Mouse (Mus musculus) kidney, embryonic 16.5 days (tissue): ENCODE measurements around the gene Nfkb1. TPM values are rescaled to one million over a fixed set of nuclear protein-coding genes. Genes with fewer than 3 reads are reported as not detected.
A peak's percentile ranks its signal among the peaks of the same experiment; 100 is the strongest.

Experiments
- ATAC-seq: fragments of 200-750 bp; cut with Nextera tagmentation; 2 replicates; pipeline ENCODE4 v1.8.0; 2017; ENCODE audit warnings: moderate TSS enrichment; ENCODE audit not compliant: low FRiP score, low TSS enrichment
- H3K27ac ChIP-seq: fragments of 300-500 bp; sonication (generic); 2 replicates; pipeline ENCODE4 v1.5.1; 2014; ENCODE audit warnings: low read length
- H3K27me3 ChIP-seq: fragments of 300-500 bp; sonication (generic); 2 replicates; pipeline ENCODE4 v1.6.1; 2014; ENCODE audit warnings: low read length, control low read depth, mixed read lengths; ENCODE audit not compliant: insufficient read depth
- H3K36me3 ChIP-seq: fragments of 300-500 bp; sonication (generic); 2 replicates; pipeline ENCODE4 v1.6.1; 2014; ENCODE audit warnings: low read length, control low read depth, mixed read lengths; ENCODE audit not compliant: insufficient read depth
- H3K4me1 ChIP-seq: fragments of 300-500 bp; sonication (generic); 2 replicates; pipeline ENCODE4 v1.6.1; 2014; ENCODE audit warnings: low read length, control low read depth, mixed read lengths; ENCODE audit not compliant: insufficient read depth
- H3K4me2 ChIP-seq: fragments of 300-500 bp; sonication (generic); replicated peaks from 2 replicates; pipeline ENCODE4 v1.6.1; 2014; ENCODE audit warnings: low read depth, low read length
- H3K4me3 ChIP-seq: fragments of 300-500 bp; sonication (generic); 2 replicates; pipeline ENCODE4 v1.5.1; 2014; ENCODE audit warnings: mild to moderate bottlenecking, low read length
- H3K9ac ChIP-seq: fragments of 300-500 bp; sonication (generic); replicated peaks from 2 replicates; pipeline ENCODE4 v1.6.1; 2014; ENCODE audit warnings: low read length
- H3K9me3 ChIP-seq: fragments of 300-500 bp; sonication (generic); 2 replicates; pipeline ENCODE4 v1.6.1; 2016; ENCODE audit warnings: low read length, control low read depth
- WGBS: fragments of 180-500 bp; shearing (Covaris S2); extraction: QIAGEN DNeasy Blood & Tissue Kit; methylation state at CpG from one replicate; pipeline ENCODE4 v1.1.7; 2014; 5-methylcytosine and 5-hydroxymethylcytosine counted together
- polyA plus RNA-seq: library from polyadenylated mRNA; unstranded; fragments of >200 nt; fragmentation: Nextera tagmentation; extraction: Ambion mirVana; gene quantifications from 2 replicates; pipeline ENCODE4 v1.2.1, GENCODE M21; 2015

Nfkb1 gene
- polyA plus RNA-seq, 1 experiment from 2014 or later: 20.4 TPM

DNA sequence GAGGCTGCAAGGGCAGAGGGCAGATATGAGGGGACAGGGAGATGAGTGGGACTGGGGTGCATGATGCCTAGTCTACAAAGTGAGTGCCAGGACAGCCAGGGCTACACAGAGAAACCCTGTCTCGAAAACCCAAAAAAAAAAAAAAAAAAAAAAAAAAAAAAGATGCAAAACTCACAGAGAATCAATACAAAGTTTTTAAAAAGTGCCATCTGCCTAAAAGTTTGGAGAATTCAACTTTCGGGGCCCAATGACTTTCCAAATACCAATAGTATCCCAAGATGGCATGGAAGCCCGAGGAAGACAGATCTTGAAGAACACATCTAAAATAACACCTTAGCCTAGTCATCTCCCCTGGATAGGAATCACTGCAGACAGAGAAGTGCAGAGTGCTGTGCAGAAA is 93.0 kb downstream of the Nfkb1 start:
- no peak overlapping the region for H3K9ac ChIP-seq
- H3K4me1 ChIP-seq: no peaks in the 10 kb centered on the region
- no peak overlapping the region for H3K4me2 ChIP-seq
- no peaks in the 10 kb centered on the region for H3K27me3 ChIP-seq
- H3K9me3 ChIP-seq: no peaks in the 10 kb centered on the region
- no peak overlapping the region for H3K4me3 ChIP-seq
- H3K27ac ChIP-seq: no peak overlapping the region
- no peak for ATAC-seq
- WGBS: 89% methylated on average over 3 of the region's 3 CpGs
- H3K36me3 ChIP-seq: peaks cover 30% of the 10 kb centered on the region

DNA sequence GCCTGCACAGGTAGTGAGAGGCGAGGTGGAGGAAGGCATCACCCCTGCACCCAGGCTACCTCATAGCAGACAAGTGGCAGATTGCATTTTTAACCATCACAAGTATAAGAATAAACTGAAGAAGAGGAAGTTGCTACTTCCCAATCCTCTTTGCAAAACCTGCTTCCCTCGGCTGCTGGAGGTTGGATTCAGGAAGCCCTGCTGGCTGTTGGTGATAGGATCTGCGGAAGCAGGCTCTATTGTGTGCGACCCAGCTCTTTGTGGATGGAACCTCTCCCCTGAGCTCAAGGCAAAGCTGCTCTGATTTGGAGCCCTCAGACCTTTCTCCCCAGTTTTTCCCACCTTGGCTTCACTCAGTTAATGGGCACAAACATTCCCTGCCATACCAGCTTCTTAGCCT is 94.3 kb downstream of the Nfkb1 start:
- no peaks in the 10 kb centered on the region for H3K27me3 ChIP-seq
- no peaks in the 10 kb centered on the region for H3K4me1 ChIP-seq
- 0 out of 2 replicates have a peak, but pooled peaks have one; percentile 52 for ATAC-seq
- H3K4me3 ChIP-seq: no peak overlapping the region
- H3K4me2 ChIP-seq: no peak overlapping the region
- no peaks in the 10 kb centered on the region for H3K9me3 ChIP-seq
- peak overlapping the region; percentile 69 for H3K27ac ChIP-seq
- peaks cover 32% of the 10 kb centered on the region for H3K36me3 ChIP-seq
- WGBS: 72% methylated on average over 4 of the region's 4 CpGs
- no peak overlapping the region for H3K9ac ChIP-seq

DNA sequence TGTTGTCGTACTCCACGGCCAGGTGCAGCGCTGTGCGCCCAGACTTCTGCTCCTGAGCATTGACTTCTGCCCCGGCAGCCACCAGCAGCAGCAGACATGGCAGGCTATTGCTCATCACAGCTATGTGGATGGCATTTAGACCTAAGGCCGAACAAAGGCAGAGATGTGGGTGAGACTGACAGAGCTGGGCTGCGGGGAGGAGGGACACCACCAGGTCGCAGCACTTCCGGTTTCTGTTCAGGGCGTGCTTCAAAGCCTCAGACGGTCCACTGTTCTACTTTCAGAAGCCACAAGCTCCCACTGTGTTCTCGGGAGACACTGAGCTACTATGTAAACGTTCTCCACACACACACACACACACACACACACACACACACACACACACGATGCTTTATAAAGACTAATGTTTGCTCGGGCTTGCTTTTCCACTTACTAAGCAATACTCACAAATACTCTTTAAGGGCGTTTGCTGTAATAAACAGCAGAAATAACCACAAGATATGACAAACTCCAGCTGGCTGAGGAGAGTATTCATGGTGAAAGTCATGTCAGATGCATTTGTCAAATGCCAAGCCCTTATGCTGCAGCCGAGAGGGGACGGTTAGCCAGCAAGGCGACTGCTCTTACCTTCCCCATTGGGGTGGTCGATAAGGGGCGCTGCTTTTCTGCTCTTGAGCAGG is 97.0 kb downstream of the Nfkb1 start:
- WGBS: 74% methylated on average over 21 of the region's 21 CpGs
- Histone ChIP-seq H3K9me3 (no peaks in the 10 kb centered on the region), H3K4me2 (no peak overlapping the region), H3K9ac (no peak overlapping the region), H3K36me3 (peaks cover 30% of the 10 kb centered on the region), H3K4me3 (no peak overlapping the region), H3K27me3 (no peaks in the 10 kb centered on the region), H3K4me1 (no peaks in the 10 kb centered on the region), H3K27ac (no peak overlapping the region)
- ATAC-seq: no peak

DNA sequence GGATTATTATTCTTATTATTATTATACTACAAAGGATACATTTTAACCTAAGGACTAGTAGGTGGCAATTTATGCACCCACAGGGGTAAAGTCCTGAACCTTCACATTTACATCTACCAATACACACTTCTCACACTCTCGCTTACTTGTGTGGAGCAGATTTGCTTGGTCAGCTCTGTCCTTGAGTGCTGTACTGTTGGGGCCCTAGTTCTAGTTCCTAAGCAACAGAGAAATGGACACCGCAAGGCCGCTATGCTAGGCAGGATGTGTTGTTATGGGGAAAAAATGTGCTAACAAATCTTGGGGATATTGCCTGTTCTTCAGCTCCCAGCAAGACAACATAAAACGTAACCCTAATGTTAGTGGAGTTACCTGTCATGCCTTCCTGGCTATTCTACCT is 99.3 kb downstream of the Nfkb1 start:
- Histone ChIP-seq H3K9ac (no peak overlapping the region), H3K27me3 (no peaks in the 10 kb centered on the region), H3K4me2 (no peak overlapping the region), H3K4me3 (no peak overlapping the region), H3K9me3 (no peaks in the 10 kb centered on the region), H3K27ac (no peak overlapping the region), H3K4me1 (no peaks in the 10 kb centered on the region), H3K36me3 (peaks cover 41% of the 10 kb centered on the region)
- ATAC-seq: no peak
- WGBS: 77% methylated on average over 4 of the region's 4 CpGs

DNA sequence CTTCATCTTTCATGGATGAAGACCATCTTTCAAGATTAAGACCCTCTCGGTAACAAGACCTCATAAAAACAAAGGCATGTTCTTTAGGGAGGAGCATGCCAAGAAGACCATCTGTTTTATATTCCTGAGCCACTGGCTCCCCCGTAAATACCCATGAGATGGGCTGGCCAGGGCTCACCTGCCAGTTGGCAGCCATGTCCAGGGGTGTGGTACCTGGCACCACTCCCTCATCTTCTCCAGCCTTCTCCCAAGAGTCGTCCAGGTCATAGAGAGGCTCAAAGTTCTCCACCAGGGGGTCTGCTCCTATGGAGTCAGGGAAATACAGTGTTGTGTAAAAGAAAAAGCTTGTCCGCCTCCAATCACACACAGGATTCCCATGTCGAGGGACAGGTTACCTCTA is 100.0 kb downstream of the Nfkb1 start:
- Histone ChIP-seq H3K36me3 (peaks cover 45% of the 10 kb centered on the region), H3K9ac (no peak overlapping the region), H3K4me1 (no peaks in the 10 kb centered on the region), H3K4me2 (no peak overlapping the region), H3K27me3 (no peaks in the 10 kb centered on the region), H3K4me3 (no peak overlapping the region), H3K27ac (no peak overlapping the region), H3K9me3 (no peaks in the 10 kb centered on the region)
- WGBS: 70% methylated on average over 5 of the region's 5 CpGs
- ATAC-seq: no peak

DNA sequence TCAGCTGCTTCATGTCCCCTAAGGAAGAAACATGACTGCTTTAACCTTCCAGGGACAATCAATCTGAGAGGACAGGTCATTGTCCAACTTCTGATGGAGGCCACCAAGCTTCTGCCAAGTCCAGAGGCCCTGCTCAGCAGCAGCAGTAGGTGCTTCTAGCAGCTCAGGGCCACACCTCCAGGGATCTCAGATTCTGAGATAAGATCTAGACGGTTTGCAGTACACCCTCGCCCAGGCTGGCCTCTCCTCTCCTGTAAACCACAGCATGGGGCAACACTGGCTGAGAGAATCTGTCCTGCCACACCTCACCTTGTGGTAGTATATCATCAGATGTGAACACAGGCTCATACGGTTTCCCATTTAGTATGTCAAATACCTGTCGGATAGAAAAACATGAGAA is 100.9 kb downstream of the Nfkb1 start:
- WGBS: 64% methylated on average over 4 of the region's 4 CpGs
- Histone ChIP-seq H3K9ac (no peak overlapping the region), H3K27me3 (no peaks in the 10 kb centered on the region), H3K4me2 (no peak overlapping the region), H3K36me3 (peaks cover 46% of the 10 kb centered on the region), H3K9me3 (no peaks in the 10 kb centered on the region), H3K27ac (no peak overlapping the region), H3K4me3 (no peak overlapping the region), H3K4me1 (no peaks in the 10 kb centered on the region)
- ATAC-seq: no peak

DNA sequence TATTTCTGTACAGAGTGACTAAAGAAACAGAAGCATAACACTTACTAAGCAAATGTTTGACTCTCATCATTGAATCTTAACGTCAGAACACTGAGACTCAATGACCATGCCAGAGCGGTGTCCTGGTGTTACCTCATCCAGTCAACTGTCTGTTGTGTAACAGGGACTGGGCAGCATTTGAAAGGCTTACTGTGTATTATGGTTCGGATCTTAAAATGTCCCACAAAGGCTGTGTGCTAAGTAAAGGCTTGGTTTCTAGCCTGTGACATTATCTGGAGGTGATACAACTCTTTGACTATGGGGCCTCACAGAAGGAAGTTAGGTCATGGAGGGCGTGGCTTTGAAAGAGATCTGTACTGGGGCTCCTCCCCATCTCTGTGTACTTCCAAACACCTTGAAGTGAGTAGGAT is 104.9 kb downstream of the Nfkb1 start:
- Histone ChIP-seq H3K4me1 (0 out of 2 replicates have a peak, but pooled peaks cover 1% of the 10 kb centered on the region), H3K27ac (no peak overlapping the region), H3K27me3 (no peaks in the 10 kb centered on the region), H3K9me3 (no peaks in the 10 kb centered on the region), H3K36me3 (peaks cover 36% of the 10 kb centered on the region), H3K9ac (no peak overlapping the region), H3K4me2 (no peak overlapping the region), H3K4me3 (no peak overlapping the region)
- ATAC-seq: no peak
- 84% methylated on average over 4 of the region's 4 CpGs for WGBS

DNA sequence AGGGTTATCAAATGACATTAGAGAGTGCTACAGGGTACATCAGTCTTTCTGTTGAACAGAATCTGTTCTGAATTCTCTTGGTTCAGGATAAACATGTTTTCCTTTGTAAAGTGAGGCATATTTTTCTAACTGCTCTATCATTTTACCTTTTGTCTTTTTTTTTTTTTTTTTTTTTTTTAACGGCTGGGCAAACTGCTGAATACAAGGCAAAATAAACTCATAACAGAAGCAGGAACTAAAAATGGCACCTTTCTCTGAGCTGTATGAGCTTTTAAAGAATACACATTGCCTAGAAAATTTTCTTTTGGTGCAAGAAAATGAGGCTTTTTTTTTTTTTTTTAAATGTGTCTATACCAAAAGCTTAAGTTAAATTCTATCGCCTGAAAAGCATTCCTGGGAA is 105.3 kb downstream of the Nfkb1 start:
- no peak for ATAC-seq
- Histone ChIP-seq H3K4me1 (0 out of 2 replicates have a peak, but pooled peaks cover 4% of the 10 kb centered on the region), H3K9me3 (no peaks in the 10 kb centered on the region), H3K4me2 (no peak overlapping the region), H3K9ac (no peak overlapping the region), H3K36me3 (peaks cover 36% of the 10 kb centered on the region), H3K27ac (no peak overlapping the region), H3K27me3 (no peaks in the 10 kb centered on the region), H3K4me3 (no peak overlapping the region)
- 79% methylated on average over 2 of the region's 2 CpGs for WGBS

DNA sequence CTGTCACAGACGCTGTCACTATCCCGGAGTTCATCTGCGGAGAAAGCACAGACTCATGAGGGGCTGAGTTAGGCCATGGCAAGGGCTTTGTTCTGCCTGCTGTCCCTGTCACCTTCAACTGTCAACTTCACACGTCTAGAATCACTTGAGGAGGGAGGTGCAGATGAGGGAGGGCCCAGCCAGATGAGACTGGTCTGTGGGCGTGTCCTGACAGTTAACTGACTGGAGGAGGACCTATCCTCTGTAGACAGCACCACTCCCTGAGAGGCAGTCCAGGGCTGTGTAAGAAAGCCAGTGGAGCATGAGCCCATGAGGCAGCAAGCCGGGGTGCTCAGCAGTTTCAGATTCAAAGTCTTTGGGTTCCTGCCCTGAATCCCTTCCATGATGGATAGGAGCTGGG is 105.9 kb downstream of the Nfkb1 start:
- H3K4me3 ChIP-seq: no peak overlapping the region
- peak; percentile 87 for ATAC-seq
- H3K4me1 ChIP-seq: peaks cover 5% of the 10 kb centered on the region; the same call in 1 of the 2 replicates
- H3K27me3 ChIP-seq: no peaks in the 10 kb centered on the region
- peaks cover 32% of the 10 kb centered on the region for H3K36me3 ChIP-seq
- no peak overlapping the region for H3K27ac ChIP-seq
- no peak overlapping the region for H3K9ac ChIP-seq
- WGBS: 38% methylated on average over 6 of the region's 6 CpGs
- no peak overlapping the region for H3K4me2 ChIP-seq
- H3K9me3 ChIP-seq: no peaks in the 10 kb centered on the region

DNA sequence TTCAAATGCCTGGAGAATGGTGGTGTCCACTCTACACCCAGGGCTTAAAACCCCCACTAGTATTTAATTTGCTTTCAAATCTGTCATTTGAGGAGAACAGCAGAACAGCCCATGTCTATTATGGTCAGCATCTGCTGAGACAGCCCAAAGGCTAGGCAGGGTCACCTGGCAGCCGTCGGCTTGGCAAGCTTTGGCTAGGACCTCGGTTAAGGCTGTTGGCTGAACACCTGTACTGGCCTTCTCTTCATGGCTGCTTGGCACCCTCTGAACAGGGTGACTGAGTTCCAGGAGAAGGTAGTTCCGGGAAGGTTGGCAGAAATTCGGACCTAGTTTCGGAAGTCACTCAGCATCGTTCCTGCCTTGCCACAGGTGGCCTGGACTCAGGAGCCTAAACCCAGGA is 109.1 kb downstream of the Nfkb1 start:
- Histone ChIP-seq H3K4me1 (peaks cover 16% of the 10 kb centered on the region), H3K27me3 (no peaks in the 10 kb centered on the region), H3K27ac (no peak overlapping the region), H3K36me3 (peaks cover 10% of the 10 kb centered on the region), H3K9ac (no peak overlapping the region), H3K4me3 (no peak overlapping the region), H3K9me3 (no peaks in the 10 kb centered on the region), H3K4me2 (no peak overlapping the region)
- 91% methylated on average over 7 of the region's 7 CpGs for WGBS
- ATAC-seq: no peak
